Mouse (Mus musculus) G1E (cell line): ENCODE data around the gene Grm7. TPM values are rescaled to one million over a fixed set of nuclear protein-coding genes. Genes with fewer than 3 reads are reported as not detected.

Experiments used
- ATAC-seq: 2 replicates; pipeline ENCODE4 v1.8.0; 2016; ENCODE audit warnings: mild to moderate bottlenecking; ENCODE audit not compliant: insufficient number of reproducible peaks, poor library complexity, low FRiP score, severe bottlenecking; ENCODE audit errors: extremely low read depth
- DNase-seq: peaks from one replicate; pipeline ENCODE4 v3.0.0; 2012; ENCODE audit warnings: low spot score
- H3K27me3 ChIP-seq: 2 replicates; pipeline ENCODE4 v1.6.1; 2012; ENCODE audit warnings: mild to moderate bottlenecking, low read length, inconsistent platforms; ENCODE audit not compliant: insufficient read depth
- H3K36me3 ChIP-seq: replicated peaks from 2 replicates; pipeline ENCODE3; 2012; ENCODE audit warnings: mild to moderate bottlenecking, inconsistent platforms
- H3K4me1 ChIP-seq: 2 replicates; pipeline ENCODE4 v1.6.1; 2012; ENCODE audit warnings: low read depth, low read length, inconsistent platforms, mixed read lengths; ENCODE audit not compliant: insufficient read depth
- H3K4me3 ChIP-seq: 2 replicates; pipeline ENCODE4 v1.5.1; 2012; ENCODE audit warnings: low read depth, mild to moderate bottlenecking, inconsistent platforms, low read length, moderate library complexity, mixed read lengths
- H3K9me3 ChIP-seq: replicated peaks from 2 replicates; pipeline ENCODE4 v1.6.1; 2012; ENCODE audit warnings: inconsistent platforms
- CTCF ChIP-seq: IDR thresholded peaks from 2 replicates; pipeline ENCODE4 v1.5.1; 2012; ENCODE audit warnings: low read depth, low read length, inconsistent platforms, mixed read lengths
- GATA1 ChIP-seq: IDR thresholded peaks from 2 replicates; pipeline ENCODE4 v1.6.1; 2012; ENCODE audit warnings: borderline replicate concordance, low read length, inconsistent platforms, mixed read lengths
- GATA2 ChIP-seq: IDR thresholded peaks from 2 replicates; pipeline ENCODE4 v1.6.1; 2012; ENCODE audit warnings: low read depth, low read length, inconsistent platforms, borderline replicate concordance
- POLR2AphosphoS5 ChIP-seq: IDR thresholded peaks from 2 replicates; pipeline ENCODE4 v1.6.1; 2012; ENCODE audit warnings: low read depth, low read length, inconsistent platforms; ENCODE audit not compliant: insufficient replicate concordance
- TAL1 ChIP-seq: conservative IDR thresholded peaks from 2 replicates; pipeline ENCODE4 v1.6.1; 2012; ENCODE audit warnings: low read depth, low read length, inconsistent platforms, mixed read lengths
- polyA plus RNA-seq: library from polyadenylated mRNA; stranded (reverse); fragments of >175 nt; gene quantifications from 2 replicates; pipeline ENCODE4 v1.2.3, GENCODE M21; 2012
- total RNA-seq, 2 experiments: library from RNA; stranded (forward) in 1 of 2; stranded (reverse) in 1 of 2; fragments of 200-1000 nt in 1 of 2; fragments of >200 nt in 1 of 2; fragmentation: Nextera tagmentation in 1 of 2; gene quantifications; 2 replicates each; pipeline ENCODE4 v1.2.3; 2014 to 2017

Grm7 gene
- total and polyA plus RNA-seq, 3 experiments, result 0.11 TPM; not detected in 2

- no peak for DNase-seq
- no peaks in the 10 kb centered on the region for H3K27me3 ChIP-seq
- no peak overlapping the region for H3K4me3 ChIP-seq
- TF ChIP-seq POLR2AphosphoS5, result no peak
- TF ChIP-seq GATA2, result no peak
- TF ChIP-seq CTCF, result no peak
- TF ChIP-seq TAL1, result no peak
- TF ChIP-seq GATA1, result no peak
- H3K9me3 ChIP-seq, result peaks cover 24% of the 10 kb centered on the region
- no peak for ATAC-seq
- no peaks in the 10 kb centered on the region for H3K4me1 ChIP-seq
- no peaks in the 10 kb centered on the region for H3K36me3 ChIP-seq
Measured at GRCm38 (mm10) chr6:111369013-111369412, 723.6 kb downstream of the Grm7 start.

- H3K9me3 ChIP-seq, result peaks cover 17% of the 10 kb centered on the region
- H3K4me3 ChIP-seq, result no peak overlapping the region
- TF ChIP-seq CTCF (no peak), POLR2AphosphoS5 (no peak), TAL1 (no peak), GATA2 (no peak), GATA1 (no peak)
Measured at GRCm38 (mm10) chr6:111371581-111372349, 726.4 kb downstream of the Grm7 start.

GRCm38 (mm10) chr6:111372626-111373380 is 727.4 kb downstream of the Grm7 start:
- DNase-seq (no peak), ATAC-seq (no peak)
- no peaks in the 10 kb centered on the region for H3K27me3 ChIP-seq
- no peaks in the 10 kb centered on the region for H3K4me1 ChIP-seq
- H3K4me3 ChIP-seq, result no peak overlapping the region
- H3K36me3 ChIP-seq, result no peaks in the 10 kb centered on the region
- peaks cover 15% of the 10 kb centered on the region for H3K9me3 ChIP-seq
- TF ChIP-seq CTCF, result no peak
- no peak for TF ChIP-seq TAL1
- no peak for TF ChIP-seq POLR2AphosphoS5
- TF ChIP-seq GATA2, result no peak
- TF ChIP-seq GATA1, result no peak

More at GRCm38 (mm10) chr6:111371581-111372349, 726.4 kb downstream of the Grm7 start:
- Histone ChIP-seq H3K36me3 (no peaks in the 10 kb centered on the region), H3K4me1 (no peaks in the 10 kb centered on the region), H3K27me3 (no peaks in the 10 kb centered on the region)
- ATAC-seq (no peak), DNase-seq (no peak)

GRCm38 (mm10) chr6:111380710-111381109 is 735.3 kb downstream of the Grm7 start:
- no peak overlapping the region for H3K4me3 ChIP-seq
- H3K36me3 ChIP-seq, result no peaks in the 10 kb centered on the region
- no peaks in the 10 kb centered on the region for H3K4me1 ChIP-seq
- ATAC-seq (no peak), DNase-seq (no peak)
- no peaks in the 10 kb centered on the region for H3K27me3 ChIP-seq
- TF ChIP-seq GATA2 (no peak), CTCF (no peak)
- H3K9me3 ChIP-seq, result 0 out of 2 replicates have a peak, but pooled peaks cover 2% of the 10 kb centered on the region

GRCm38 (mm10) chr6:111408750-111409149 is 763.4 kb downstream of the Grm7 start:
- TF ChIP-seq CTCF, result no peak
- TF ChIP-seq GATA1, result no peak
- no peak for TF ChIP-seq GATA2
- no peak for TF ChIP-seq TAL1
- no peak for TF ChIP-seq POLR2AphosphoS5
- H3K9me3 ChIP-seq, result peaks cover 17% of the 10 kb centered on the region
- H3K36me3 ChIP-seq, result no peaks in the 10 kb centered on the region
- H3K27me3 ChIP-seq, result no peaks in the 10 kb centered on the region
- no peak for DNase-seq
- no peak overlapping the region for H3K4me3 ChIP-seq
- ATAC-seq, result no peak
- no peaks in the 10 kb centered on the region for H3K4me1 ChIP-seq

- TF ChIP-seq TAL1 (no peak), CTCF (no peak), GATA2 (no peak), POLR2AphosphoS5 (no peak), GATA1 (no peak)
- Histone ChIP-seq H3K4me3 (no peak overlapping the region), H3K36me3 (no peaks in the 10 kb centered on the region), H3K27me3 (no peaks in the 10 kb centered on the region), H3K4me1 (no peaks in the 10 kb centered on the region), H3K9me3 (0 out of 2 replicates have a peak, but pooled peaks cover 5% of the 10 kb centered on the region)
- no peak for DNase-seq
- ATAC-seq, result no peak
Measured at GRCm38 (mm10) chr6:111424737-111425136, 779.4 kb downstream of the Grm7 start.
